Comparison of ENCODE assay signal across 8 mouse cellular contexts in the genomic region with DNA sequence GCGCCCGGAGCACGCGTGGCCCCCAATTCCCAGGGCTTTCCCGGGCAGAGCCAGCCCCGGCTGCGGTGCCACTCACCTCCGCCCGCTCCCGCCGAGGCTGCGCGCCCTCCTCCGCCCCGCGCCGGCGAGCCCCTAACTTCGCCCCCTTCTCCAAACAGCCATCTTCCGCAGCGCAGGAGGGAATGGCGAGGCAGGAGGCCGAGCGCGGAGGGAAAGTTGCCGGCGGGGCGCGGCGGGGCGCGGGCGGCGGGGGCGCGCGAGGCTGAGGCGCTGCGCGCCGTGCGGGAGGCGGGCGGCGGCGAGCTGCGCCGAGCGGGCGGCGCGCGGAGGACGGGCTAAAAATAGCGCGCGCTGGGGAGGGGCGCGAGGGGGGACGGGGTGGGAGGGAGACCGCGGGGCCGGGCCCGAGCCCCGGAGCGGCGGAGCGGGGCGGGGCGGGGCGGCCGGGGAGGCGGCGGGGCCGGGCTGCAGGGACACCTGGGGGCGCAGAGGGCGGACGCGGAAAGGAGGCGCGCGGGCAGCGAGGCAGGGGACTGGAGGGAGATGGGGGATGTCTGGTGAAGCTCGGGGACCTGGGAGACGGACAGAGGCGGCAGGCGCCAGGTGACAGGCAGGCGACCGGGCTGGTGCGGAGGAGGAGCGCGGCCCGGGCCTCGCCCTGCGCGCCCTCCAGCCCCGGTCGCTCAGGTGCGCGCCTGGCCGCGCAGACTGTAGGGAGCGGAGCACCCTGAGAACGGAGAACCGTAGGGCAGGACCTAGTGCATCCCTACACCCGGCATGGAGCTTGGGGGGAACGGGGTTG. TPM values are rescaled to one million over a fixed set of nuclear protein-coding genes. Genes with fewer than 3 reads are reported as not detected.
DNase-seq lines count a peak whose midpoint lies in the region; ATAC-seq and TF ChIP-seq lines count a peak whose summit lies in the region.

No protein-coding gene starts in this region.

- H3K36me3 ChIP-seq in spleen, adult 2 months (ENCODE audit: control insufficient read depth, insufficient read depth, low read length): no peaks in the 10 kb centered on the region
- no peaks in the 10 kb centered on the region for H3K36me3 ChIP-seq in heart, embryonic 16.5 days (ENCODE audit: control insufficient read depth, insufficient read depth)
- H3K36me3 ChIP-seq in midbrain, embryonic 10.5 days: no peaks in the 10 kb centered on the region
- H3K36me3 ChIP-seq in stomach, embryonic 15.5 days: no peaks in the 10 kb centered on the region

- DNase-seq in spleen, adult 2 months (ENCODE audit: low read depth in 1 of 2, low spot score in 2 of 2): peak in 1 of 2 experiments; percentile 16
- DNase-seq in spleen, postnatal 4 days (ENCODE audit: low spot score in 2 of 2): no peak
- peak; percentile 78 for DNase-seq in embryo, embryonic 11 days
- peak; percentile 49 to 56 for DNase-seq in left cerebral cortex, adult 2 months (ENCODE audit: extremely low spot score in 1 of 2, low spot score in 2 of 2)
- peak; percentile 55 for DNase-seq in midbrain, embryonic 10.5 days (ENCODE audit: low spot score)
- no peak for DNase-seq in adrenal gland, adult 2 months

- peak overlapping the region; percentile 94 for H3K4me2 ChIP-seq in heart, embryonic 16.5 days (ENCODE audit: low read depth, low read length)
- H3K4me2 ChIP-seq in stomach, embryonic 15.5 days: peak overlapping the region; percentile 95

- TF ChIP-seq POLR2A in spleen, adult 2 months (IDR thresholded peaks at IDR 0.05; ENCODE audit: low read depth, low read length): no peak

- H3K4me3 ChIP-seq in spleen, adult 2 months (ENCODE audit: extremely low read depth, insufficient read depth, insufficient read length): peak overlapping the region; percentile 73
- peak overlapping the region; percentile 80 for H3K4me3 ChIP-seq in heart, embryonic 16.5 days (ENCODE audit: low read length)
- H3K4me3 ChIP-seq in left cerebral cortex, adult 2 months: peak overlapping the region; percentile 76
- peak overlapping the region; percentile 82 for H3K4me3 ChIP-seq in midbrain, embryonic 10.5 days
- peak overlapping the region; percentile 68 for H3K4me3 ChIP-seq in stomach, embryonic 15.5 days (replicated peaks)

- no peak overlapping the region for H3K27ac ChIP-seq in spleen, adult 2 months (ENCODE audit: insufficient read depth, low read length)
- no peak overlapping the region for H3K27ac ChIP-seq in heart, embryonic 16.5 days (ENCODE audit: low read length)
- H3K27ac ChIP-seq in left cerebral cortex, adult 2 months: peak overlapping the region; percentile 91
- peak overlapping the region; percentile 77 for H3K27ac ChIP-seq in midbrain, embryonic 10.5 days (replicated peaks)
- no peak overlapping the region for H3K27ac ChIP-seq in stomach, embryonic 15.5 days

- 3% methylated on average over 87 of the region's 107 CpGs for WGBS in spleen, adult 2 months
- 1% methylated on average over 67 of the region's 107 CpGs for WGBS in heart, embryonic 16.5 days
- 1% methylated on average over 96 of the region's 107 CpGs for WGBS in midbrain, embryonic 10.5 days
- WGBS in stomach, embryonic 15.5 days: under 1% methylated on average over 84 of the region's 107 CpGs

- H3K9ac ChIP-seq in heart, embryonic 16.5 days (ENCODE audit: low read length): peak overlapping the region; percentile 75
- peak overlapping the region; percentile 37; the same call in 1 of the 2 replicates for H3K9ac ChIP-seq in stomach, embryonic 15.5 days

- no peaks in the 10 kb centered on the region for H3K4me1 ChIP-seq in spleen, adult 2 months (ENCODE audit: control insufficient read depth, insufficient read depth, insufficient read length)
- peaks cover 3% of the 10 kb centered on the region; the same call in 1 of the 2 replicates for H3K4me1 ChIP-seq in heart, embryonic 16.5 days (ENCODE audit: control insufficient read depth, insufficient read depth, low read length)
- peaks cover 8% of the 10 kb centered on the region for H3K4me1 ChIP-seq in midbrain, embryonic 10.5 days
- H3K4me1 ChIP-seq in stomach, embryonic 15.5 days: no peaks in the 10 kb centered on the region

- TF ChIP-seq CTCF in spleen, adult 2 months (IDR thresholded peaks at IDR 0.05; ENCODE audit: extremely low read depth, insufficient read depth, insufficient read length, insufficient replicate concordance): no peak
- TF ChIP-seq CTCF in left cerebral cortex, adult 2 months (IDR thresholded peaks at IDR 0.05): no peak

- intact Hi-C loops in left cerebral cortex, adult 2 months (cut with DNase I): loop anchor here (2.0 to 5.0 kb wide), 2 partner anchors 110 to 242 kb away; no protein-coding TSS in a partner anchor

- peak; percentile 86 for ATAC-seq in heart, embryonic 16.5 days (replicated peaks; ENCODE audit: extremely low read depth, insufficient read depth, low FRiP score)
- peak; percentile 88 for ATAC-seq in stomach, embryonic 15.5 days (ENCODE audit: insufficient read depth, low FRiP score, low read depth)

- no peaks in the 10 kb centered on the region for H3K9me3 ChIP-seq in heart, embryonic 16.5 days (replicated peaks; ENCODE audit: control insufficient read depth, low read length)
- no peaks in the 10 kb centered on the region for H3K9me3 ChIP-seq in midbrain, embryonic 10.5 days (replicated peaks)
- H3K9me3 ChIP-seq in stomach, embryonic 15.5 days: no peaks in the 10 kb centered on the region

- peaks cover 7% of the 10 kb centered on the region for H3K27me3 ChIP-seq in spleen, adult 2 months (ENCODE audit: control insufficient read depth, insufficient read depth, low read length)
- peaks cover 12% of the 10 kb centered on the region for H3K27me3 ChIP-seq in heart, embryonic 16.5 days (ENCODE audit: control insufficient read depth, insufficient read depth, low read length)
- peaks cover 50% of the 10 kb centered on the region for H3K27me3 ChIP-seq in midbrain, embryonic 10.5 days (ENCODE audit: low read depth, poor library complexity, severe bottlenecking)
- H3K27me3 ChIP-seq in stomach, embryonic 15.5 days (replicated peaks): 0 out of 2 replicates have a peak, but pooled peaks cover 10% of the 10 kb centered on the region

RNA-seq across cellular contexts. Expression of a gene that starts 10.0 kb away (rescaled TPM):
- 8.8 and 8.9 TPM in 2 replicates for polyA plus RNA-seq in spleen, adult 2 months (2012; rRNA removed)
- 21.4 and 25.5 TPM in 2 replicates for polyA plus RNA-seq in heart, embryonic 16.5 days (2015; fragmentation: Nextera tagmentation; extraction: Ambion mirVana)
- total RNA-seq in left cerebral cortex, adult 2 months (2021): 10 to 100 TPM; 58.1 to 59.7 TPM
- 7.9 and 12.0 TPM in 2 replicates for polyA plus RNA-seq in midbrain, embryonic 10.5 days (2016; fragmentation: Nextera tagmentation; extraction: Ambion mirVana)
- polyA plus RNA-seq in stomach, embryonic 15.5 days (2015; fragmentation: Nextera tagmentation; extraction: Ambion mirVana): 4.7 and 4.9 TPM in 2 replicates
- total RNA-seq in adrenal gland, adult 2 months (2021): 1 to 10 TPM in 1 of 2 experiments, under 1 TPM in 1; 0.95 to 1.6 TPM
- polyA plus RNA-seq in adrenal gland, adult 2 months (2012; rRNA removed): 0.15 and 0.31 TPM in 2 replicates

Comparison
In these comparisons a context has a peak if more than half of its experiments do, and no peak if none do; other contexts are left out.
1. DNase-seq: peak in embryo, embryonic 11 days (single experiment), left cerebral cortex, adult 2 months (2 of 2) and midbrain, embryonic 10.5 days (single experiment); none in spleen, postnatal 4 days (0 of 2) and adrenal gland, adult 2 months (single experiment).
2. H3K27ac ChIP-seq: peak in left cerebral cortex, adult 2 months (single experiment) and midbrain, embryonic 10.5 days (single experiment); none in spleen, adult 2 months (single experiment), heart, embryonic 16.5 days (single experiment) and stomach, embryonic 15.5 days (single experiment).
3. Peak in every context shown above with its lines, with median percentiles within 50 percentile points of each other: H3K4me3 ChIP-seq.